Mouse (Mus musculus) ES-E14 (cell line): ENCODE results near the gene Wnt1. TPM values are rescaled to one million over a fixed set of nuclear protein-coding genes. Genes with fewer than 3 reads are reported as not detected.
A peak's percentile ranks its signal among the peaks of the same experiment; 100 is the strongest.

Source experiments
- DNase-seq: peaks from one replicate; pipeline ENCODE4 v3.0.0-alpha.2; 2013; ENCODE audit warnings: low read depth, low spot score
- H3K27ac ChIP-seq: 2 replicates; pipeline ENCODE4 v1.5.1; 2012; ENCODE audit warnings: low read depth, mild to moderate bottlenecking, low read length, moderate library complexity, mixed read lengths; ENCODE audit not compliant: poor library complexity, insufficient read depth, severe bottlenecking
- H3K36me3 ChIP-seq: 2 replicates; pipeline ENCODE4 v1.6.1; 2012; ENCODE audit warnings: mild to moderate bottlenecking, low read length, moderate library complexity, mixed read lengths; ENCODE audit not compliant: control insufficient read depth, poor library complexity, insufficient read depth, severe bottlenecking
- H3K4me1 ChIP-seq, 2 experiments: fragments of 150-350 bp in 1 of 2; sonication (generic) in 1 of 2; 2 replicates each; pipeline ENCODE4 v1.6.1; 2012; ENCODE audit warnings: low read length in 2 of 2, mild to moderate bottlenecking in 1 of 2, mixed read lengths in 1 of 2; ENCODE audit not compliant: control insufficient read depth in 2 of 2, insufficient read depth in 2 of 2, poor library complexity in 1 of 2
- H3K4me3 ChIP-seq, 2 experiments: fragments of 150-350 bp in 1 of 2; sonication (generic) in 1 of 2; 2 replicates each; pipeline ENCODE4 v1.5.1; 2012; ENCODE audit warnings: low read length in 2 of 2, low read depth in 1 of 2, mild to moderate bottlenecking in 1 of 2, mixed read lengths in 1 of 2; ENCODE audit not compliant: insufficient read depth in 1 of 2, poor library complexity in 1 of 2, severe bottlenecking in 1 of 2
- H3K9ac ChIP-seq: 2 replicates; pipeline ENCODE4 v1.6.1; 2012; ENCODE audit warnings: low read depth, mild to moderate bottlenecking, low read length, mixed read lengths; ENCODE audit not compliant: poor library complexity, insufficient read depth, severe bottlenecking
- H3K9me3 ChIP-seq: fragments of 150-350 bp; sonication (generic); 2 replicates; pipeline ENCODE4 v1.6.1; 2012; ENCODE audit warnings: low read depth, mild to moderate bottlenecking, low read length; ENCODE audit not compliant: control insufficient read depth, insufficient read depth
- CHD2 ChIP-seq: IDR thresholded peaks from 2 replicates; pipeline ENCODE4 v1.6.1; 2014; ENCODE audit warnings: mild to moderate bottlenecking, low read depth, low read length, inconsistent platforms
- HCFC1 ChIP-seq: IDR thresholded peaks from 2 replicates; pipeline ENCODE4 v1.6.1; 2012; ENCODE audit warnings: low read length, inconsistent platforms, borderline replicate concordance; ENCODE audit not compliant: insufficient read depth
- MAFK ChIP-seq: IDR thresholded peaks from 2 replicates; pipeline ENCODE4 v1.6.1; 2014; ENCODE audit warnings: mild to moderate bottlenecking, low read depth, low read length, inconsistent platforms; ENCODE audit not compliant: insufficient read depth
- ZC3H11A ChIP-seq: IDR thresholded peaks from 2 replicates; pipeline ENCODE4 v1.6.1; 2012; ENCODE audit warnings: low read depth, mild to moderate bottlenecking, inconsistent platforms, low read length, borderline replicate concordance
- ZNF384 ChIP-seq: IDR thresholded peaks from 2 replicates; pipeline ENCODE4 v1.6.1; 2012; ENCODE audit warnings: low read depth, low read length, inconsistent platforms
- in situ Hi-C, 2 experiments: fragments of 600-800 bp; cut with MboI; formaldehyde crosslinking; loops; one replicate each; pipeline ENCODE4 v1.15.1; 2025; ENCODE audit warnings: low sequenced_read_pairs in 2 of 2, inconsistent platforms in 1 of 2; ENCODE audit not compliant: unreplicated experiment in 2 of 2
- total RNA-seq: library from RNA; depleted of rRNA; stranded (reverse); fragments of 300-350 nt; gene quantifications from 2 replicates; pipeline ENCODE4 v1.2.3, GENCODE M21; 2012; rRNA removed

Gene Wnt1
- total RNA-seq, 1 experiment = not detected

- no peak overlapping the region for H3K27ac ChIP-seq
- TF ChIP-seq ZNF384 = no peak
- H3K36me3 ChIP-seq = peaks cover 81% of the 10 kb centered on the region
- H3K9ac ChIP-seq = no peak overlapping the region
- H3K4me1 ChIP-seq = peaks cover 0 to 14% of the 10 kb centered on the region in 2 experiments; a peak in 2 of 4 replicates
- no peaks in the 10 kb centered on the region for H3K9me3 ChIP-seq
- no peak overlapping the region for H3K4me3 ChIP-seq
- in situ Hi-C loops = no loop called here
- no peak for DNase-seq
Observed at GRCm38 (mm10) chr15:98837006-98837742, 47.5 kb downstream of the Wnt1 start.

GRCm38 (mm10) chr15:98837743-98838103 lies 48.1 kb downstream of the Wnt1 start:
- no peak overlapping the region for H3K9ac ChIP-seq
- peaks cover 87% of the 10 kb centered on the region for H3K36me3 ChIP-seq
- H3K9me3 ChIP-seq = no peaks in the 10 kb centered on the region
- no peak overlapping the region for H3K4me3 ChIP-seq
- H3K4me1 ChIP-seq = peaks cover 0 to 11% of the 10 kb centered on the region in 2 experiments; a peak in 2 of 4 replicates
- in situ Hi-C loops = no loop called here
- no peak for TF ChIP-seq MAFK
- TF ChIP-seq ZC3H11A = no peak
- TF ChIP-seq HCFC1 = no peak
- TF ChIP-seq CHD2 = no peak
- no peak for TF ChIP-seq ZNF384
- H3K27ac ChIP-seq = no peak overlapping the region
- DNase-seq = no peak

GRCm38 (mm10) chr15:98839161-98839560 lies 49.5 kb downstream of the Wnt1 start:
- no peak for TF ChIP-seq MAFK
- no peak for TF ChIP-seq ZC3H11A
- no peak for TF ChIP-seq HCFC1
- TF ChIP-seq ZNF384 = no peak
- TF ChIP-seq CHD2 = no peak
- no peak overlapping the region for H3K27ac ChIP-seq
- no peak for DNase-seq
- H3K4me1 ChIP-seq = peaks cover 0 to 6% of the 10 kb centered on the region in 2 experiments; a peak in 2 of 4 replicates
- no peak overlapping the region for H3K4me3 ChIP-seq
- H3K9me3 ChIP-seq = no peaks in the 10 kb centered on the region
- H3K9ac ChIP-seq = no peak overlapping the region
- in situ Hi-C loops = no loop called here
- peaks cover 92% of the 10 kb centered on the region for H3K36me3 ChIP-seq

- in situ Hi-C loops = no loop called here
- TF ChIP-seq CHD2 (no peak), HCFC1 (no peak), ZNF384 (no peak), MAFK (no peak), ZC3H11A (no peak)
- no peak for DNase-seq
- H3K4me3 ChIP-seq = peak overlapping the region in 1 of 2 experiments; percentile 6; a peak in 1 of 4 replicates
- no peak overlapping the region for H3K27ac ChIP-seq
- H3K36me3 ChIP-seq = peaks cover 92% of the 10 kb centered on the region
- H3K9ac ChIP-seq = no peak overlapping the region
- H3K9me3 ChIP-seq = no peaks in the 10 kb centered on the region
- peaks cover 0 to 6% of the 10 kb centered on the region in 2 experiments; a peak in 2 of 4 replicates for H3K4me1 ChIP-seq
Observed at GRCm38 (mm10) chr15:98839671-98840585, 50.3 kb downstream of the Wnt1 start.

Other genes starting within 250 kb of the Wnt1 start
- gene Ccnt1, start 218.9 kb upstream of the Wnt1 start, total RNA-seq = 53.1 and 59.1 TPM in 2 replicates
- not detected in 2 replicates for gene 4930415O20Rik, start 218.9 kb upstream of the Wnt1 start, total RNA-seq
- 9.0 and 15.3 TPM in 2 replicates for gene Adcy6, start 179.8 kb upstream of the Wnt1 start, total RNA-seq
- gene Cacnb3, start 159.0 kb upstream of the Wnt1 start, total RNA-seq = 27.3 and 32.0 TPM in 2 replicates
- gene Ddx23, start 127.0 kb upstream of the Wnt1 start, total RNA-seq = 147 and 151 TPM in 2 replicates
- 5.7 and 7.6 TPM in 2 replicates for gene Rnd1, start 112.4 kb upstream of the Wnt1 start, total RNA-seq
- gene Ccdc65, start 81.7 kb upstream of the Wnt1 start, total RNA-seq = 0.26 and 0.76 TPM in 2 replicates
- 105 and 119 TPM in 2 replicates for gene Fkbp11, start 61.7 kb upstream of the Wnt1 start, total RNA-seq
- 26.2 and 41.2 TPM in 2 replicates for gene Arf3, start 26.6 kb upstream of the Wnt1 start, total RNA-seq
- 1.1 and 1.3 TPM in 2 replicates for gene Wnt10b, start 11.7 kb upstream of the Wnt1 start, total RNA-seq
- 0.11 and 0.22 TPM in 2 replicates for gene Ddn, start 19.6 kb downstream of the Wnt1 start, total RNA-seq
- 36.6 and 54.7 TPM in 2 replicates for gene Prkag1, start 41.7 kb downstream of the Wnt1 start, total RNA-seq
- 30.7 and 35.9 TPM in 2 replicates for gene Kmt2d, start 81.3 kb downstream of the Wnt1 start, total RNA-seq
- 43.6 and 48.2 TPM in 2 replicates for gene Rhebl1, start 104.7 kb downstream of the Wnt1 start, total RNA-seq
- gene Dhh, start 108.7 kb downstream of the Wnt1 start, total RNA-seq = 1.0 and 1.2 TPM in 2 replicates
- 55.1 and 73.3 TPM in 2 replicates for gene Lmbr1l, start 128.4 kb downstream of the Wnt1 start, total RNA-seq
- gene Tuba1b, start 144.7 kb downstream of the Wnt1 start, total RNA-seq = 1,092 and 1,539 TPM in 2 replicates
- gene Gm49450, start 163.7 kb downstream of the Wnt1 start, total RNA-seq = not detected in 2 replicates
- gene Tuba1a, start 163.8 kb downstream of the Wnt1 start, total RNA-seq = 595 and 862 TPM in 2 replicates
- 335 and 424 TPM in 2 replicates for gene Tuba1c, start 240.0 kb downstream of the Wnt1 start, total RNA-seq